Mouse (Mus musculus) megakaryocyte, embryonic 14.5 days (primary cell): ENCODE measurements around the gene Rnf208.

Experiments used
- FLI1 ChIP-seq: IDR thresholded peaks from 2 replicates; pipeline ENCODE4 v1.6.1; 2012; ENCODE audit warnings: low read length, inconsistent platforms, mixed read lengths
- GATA1 ChIP-seq: IDR thresholded peaks from 3 replicates; pipeline ENCODE4 v1.6.1; 2012; ENCODE audit warnings: mixed read lengths, low read length, inconsistent platforms, borderline replicate concordance

GRCm38 (mm10) chr2:25223681-25224491, 18.2 kb upstream of the Rnf208 start:
- TF ChIP-seq GATA1 (0 out of 3 replicates have a peak, but pooled peaks have one; percentile 10), FLI1 (no peak; the same call in 1 of the 2 replicates)
